Mouse (Mus musculus): ENCODE results near the gene Inpp5b. TPM values are rescaled to one million over a fixed set of nuclear protein-coding genes. Genes with fewer than 3 reads are reported as not detected.
A peak's percentile ranks its signal among the peaks of the same experiment; 100 is the strongest.
"Not testable (repeated sequence)": the region's sequence is repeated elsewhere in the genome, so short reads cannot be mapped to it uniquely, and the experiment has no call there.

The Inpp5b gene
- polyA plus RNA-seq, 1 experiment from 2014 or later = 23.7 TPM

GRCm38 (mm10) chr4:124701052-124701845, 40.4 kb upstream of the Inpp5b start:
- Histone ChIP-seq H3K9ac (ENCODE audit: low read depth, low read length) (peak overlapping the region; percentile 92), H3K9me3 (ENCODE audit: control insufficient read depth, low read length) (no peaks in the 10 kb centered on the region), H3K4me1 (ENCODE audit: control insufficient read depth, insufficient read depth, low read length) (peaks cover 36% of the 10 kb centered on the region), H3K27me3 (replicated peaks; ENCODE audit: control insufficient read depth, insufficient read depth, low read length) (no peaks in the 10 kb centered on the region), H3K36me3 (ENCODE audit: control insufficient read depth, insufficient read depth, low read length) (peaks cover 10% of the 10 kb centered on the region), H3K27ac (replicated peaks; ENCODE audit: low read depth, low read length) (peak overlapping the region; percentile 90), H3K4me3 (ENCODE audit: low read depth, low read length) (peak overlapping the region; percentile 81), H3K4me2 (ENCODE audit: low read depth, low read length) (peak overlapping the region; percentile 77)
- ATAC-seq (ENCODE audit: low read depth) (peak; percentile 35), DNase-seq (ENCODE audit: low spot score) (peak; percentile 77)
- 3% methylated on average over 22 of the region's 22 CpGs for WGBS

- Histone ChIP-seq H3K27ac (replicated peaks; ENCODE audit: low read depth, low read length) (peak overlapping the region; percentile 90), H3K36me3 (ENCODE audit: control insufficient read depth, insufficient read depth, low read length) (peaks cover 17% of the 10 kb centered on the region), H3K4me3 (ENCODE audit: low read depth, low read length) (peak overlapping the region; percentile 81), H3K9me3 (ENCODE audit: control insufficient read depth, low read length) (no peaks in the 10 kb centered on the region), H3K27me3 (replicated peaks; ENCODE audit: control insufficient read depth, insufficient read depth, low read length) (no peaks in the 10 kb centered on the region), H3K4me2 (ENCODE audit: low read depth, low read length) (peak overlapping the region; percentile 77), H3K4me1 (ENCODE audit: control insufficient read depth, insufficient read depth, low read length) (peaks cover 36% of the 10 kb centered on the region), H3K9ac (ENCODE audit: low read depth, low read length) (peak overlapping the region; percentile 92)
- WGBS = 0% methylated on average over 2 of the region's 5 CpGs
- no peak for ATAC-seq (ENCODE audit: low read depth)
- no peak for DNase-seq (ENCODE audit: low spot score)
Measured at GRCm38 (mm10) chr4:124701916-124702315, 39.7 kb upstream of the Inpp5b start.

- no peak for ATAC-seq (ENCODE audit: low read depth)
- no peaks in the 10 kb centered on the region for H3K27me3 ChIP-seq (replicated peaks; ENCODE audit: control insufficient read depth, insufficient read depth, low read length)
- peak overlapping the region; percentile 20; the same call in 1 of the 2 replicates for H3K4me3 ChIP-seq (ENCODE audit: low read depth, low read length)
- H3K36me3 ChIP-seq (ENCODE audit: control insufficient read depth, insufficient read depth, low read length) = peaks cover 28% of the 10 kb centered on the region
- no peak for DNase-seq (ENCODE audit: low spot score)
- peak overlapping the region; percentile 77 for H3K4me2 ChIP-seq (ENCODE audit: low read depth, low read length)
- H3K9ac ChIP-seq (ENCODE audit: low read depth, low read length) = peak overlapping the region; percentile 56
- WGBS = 20% methylated on average over 2 of the region's 2 CpGs
- no peaks in the 10 kb centered on the region for H3K9me3 ChIP-seq (ENCODE audit: control insufficient read depth, low read length)
- peaks cover 41% of the 10 kb centered on the region for H3K4me1 ChIP-seq (ENCODE audit: control insufficient read depth, insufficient read depth, low read length)
- H3K27ac ChIP-seq (replicated peaks; ENCODE audit: low read depth, low read length) = peak overlapping the region; percentile 90
Measured at GRCm38 (mm10) chr4:124703406-124703805, 38.2 kb upstream of the Inpp5b start.

- Histone ChIP-seq H3K27ac (replicated peaks; ENCODE audit: low read depth, low read length) (peak overlapping the region; percentile 90), H3K9me3 (ENCODE audit: control insufficient read depth, low read length) (no peaks in the 10 kb centered on the region), H3K4me3 (ENCODE audit: low read depth, low read length) (peak overlapping the region; percentile 20), H3K36me3 (ENCODE audit: control insufficient read depth, insufficient read depth, low read length) (peaks cover 28% of the 10 kb centered on the region), H3K4me1 (ENCODE audit: control insufficient read depth, insufficient read depth, low read length) (peaks cover 44% of the 10 kb centered on the region), H3K4me2 (ENCODE audit: low read depth, low read length) (peak overlapping the region; percentile 77), H3K9ac (ENCODE audit: low read depth, low read length) (peak overlapping the region; percentile 56), H3K27me3 (replicated peaks; ENCODE audit: control insufficient read depth, insufficient read depth, low read length) (no peaks in the 10 kb centered on the region)
- 7% methylated on average over 6 of the region's 6 CpGs for WGBS
- no peak for ATAC-seq (ENCODE audit: low read depth)
- DNase-seq (ENCODE audit: low spot score) = peak; percentile 80
Measured at GRCm38 (mm10) chr4:124703881-124704796, 37.5 kb upstream of the Inpp5b start.

- Histone ChIP-seq H3K4me1 (ENCODE audit: control insufficient read depth, insufficient read depth, low read length) (peaks cover 51% of the 10 kb centered on the region), H3K36me3 (ENCODE audit: control insufficient read depth, insufficient read depth, low read length) (peaks cover 28% of the 10 kb centered on the region), H3K27ac (replicated peaks; ENCODE audit: low read depth, low read length) (peak overlapping the region; percentile 90), H3K4me2 (ENCODE audit: low read depth, low read length) (peak overlapping the region; percentile 77), H3K4me3 (ENCODE audit: low read depth, low read length) (peak overlapping the region; percentile 20), H3K9me3 (ENCODE audit: control insufficient read depth, low read length) (no peaks in the 10 kb centered on the region), H3K27me3 (replicated peaks; ENCODE audit: control insufficient read depth, insufficient read depth, low read length) (no peaks in the 10 kb centered on the region), H3K9ac (ENCODE audit: low read depth, low read length) (peak overlapping the region; percentile 56)
- ATAC-seq (ENCODE audit: low read depth) (no peak), DNase-seq (ENCODE audit: low spot score) (peak; percentile 87)
- 10% methylated on average over 11 of the region's 11 CpGs for WGBS
Measured at GRCm38 (mm10) chr4:124704797-124705474, 36.7 kb upstream of the Inpp5b start.

GRCm38 (mm10) chr4:124705661-124706269, 35.9 kb upstream of the Inpp5b start:
- WGBS = 79% methylated on average over 23 of the region's 23 CpGs

GRCm38 (mm10) chr4:124707381-124708199, 34.1 kb upstream of the Inpp5b start:
- Histone ChIP-seq H3K4me1 (ENCODE audit: control insufficient read depth, insufficient read depth, low read length) (peaks cover 47% of the 10 kb centered on the region), H3K36me3 (ENCODE audit: control insufficient read depth, insufficient read depth, low read length) (peaks cover 28% of the 10 kb centered on the region), H3K27ac (replicated peaks; ENCODE audit: low read depth, low read length) (peak overlapping the region; percentile 96)
- not testable (repeated sequence) for DNase-seq (ENCODE audit: low spot score); ATAC-seq (ENCODE audit: low read depth); H3K27me3 ChIP-seq (replicated peaks; ENCODE audit: control insufficient read depth, insufficient read depth, low read length); H3K4me2 ChIP-seq (ENCODE audit: low read depth, low read length); H3K9ac ChIP-seq (ENCODE audit: low read depth, low read length); H3K4me3 ChIP-seq (ENCODE audit: low read depth, low read length); H3K9me3 ChIP-seq (ENCODE audit: control insufficient read depth, low read length)
- WGBS = 78% methylated on average over 23 of the region's 25 CpGs

More at GRCm38 (mm10) chr4:124705661-124706269, 35.9 kb upstream of the Inpp5b start:
- no peaks in the 10 kb centered on the region for H3K9me3 ChIP-seq (ENCODE audit: control insufficient read depth, low read length)
- no peaks in the 10 kb centered on the region for H3K27me3 ChIP-seq (replicated peaks; ENCODE audit: control insufficient read depth, insufficient read depth, low read length)
- no peak for ATAC-seq (ENCODE audit: low read depth)
- H3K27ac ChIP-seq (replicated peaks; ENCODE audit: low read depth, low read length) = peak overlapping the region; percentile 90
- H3K4me2 ChIP-seq (ENCODE audit: low read depth, low read length) = peak overlapping the region; percentile 12; the same call in 1 of the 2 replicates
- H3K4me3 ChIP-seq (ENCODE audit: low read depth, low read length) = no peak overlapping the region
- H3K4me1 ChIP-seq (ENCODE audit: control insufficient read depth, insufficient read depth, low read length) = peaks cover 53% of the 10 kb centered on the region
- DNase-seq (ENCODE audit: low spot score) = no peak
- H3K9ac ChIP-seq (ENCODE audit: low read depth, low read length) = no peak overlapping the region
- H3K36me3 ChIP-seq (ENCODE audit: control insufficient read depth, insufficient read depth, low read length) = peaks cover 28% of the 10 kb centered on the region

Measured in embryonic facial prominence, embryonic 14.5 days (tissue).